Mouse (Mus musculus): ENCODE data around the gene Syt9.
"Not testable (repeated sequence)": the region's sequence is repeated elsewhere in the genome, so short reads cannot be mapped to it uniquely, and the experiment has no call there.

Syt9 gene

GRCm38 (mm10) chr7:107461167-107461566, 90.6 kb downstream of the Syt9 start:
- no peak for DNase-seq (ENCODE audit: low read depth in 2 of 2, low spot score in 2 of 2)

GRCm38 (mm10) chr7:107461699-107462440, 91.3 kb downstream of the Syt9 start:
- no peak for DNase-seq (ENCODE audit: low read depth in 2 of 2, low spot score in 2 of 2)

GRCm38 (mm10) chr7:107462962-107463361, 92.4 kb downstream of the Syt9 start:
- no peak for DNase-seq (ENCODE audit: low read depth in 2 of 2, low spot score in 2 of 2)

GRCm38 (mm10) chr7:107465081-107465480, 94.6 kb downstream of the Syt9 start:
- no peak for DNase-seq (ENCODE audit: low read depth in 2 of 2, low spot score in 2 of 2)

- no peak for DNase-seq (ENCODE audit: low read depth in 2 of 2, low spot score in 2 of 2)
Measured at GRCm38 (mm10) chr7:107478979-107479965, 108.7 kb downstream of the Syt9 start.

GRCm38 (mm10) chr7:107485709-107486108, 115.2 kb downstream of the Syt9 start:
- not testable (repeated sequence) for DNase-seq (ENCODE audit: low read depth in 2 of 2, low spot score in 2 of 2)

- DNase-seq (ENCODE audit: low read depth in 2 of 2, low spot score in 2 of 2) = no peak
Measured at GRCm38 (mm10) chr7:107495428-107495827, 124.9 kb downstream of the Syt9 start.

GRCm38 (mm10) chr7:107496923-107497322, 126.4 kb downstream of the Syt9 start:
- no peak for DNase-seq (ENCODE audit: low read depth in 2 of 2, low spot score in 2 of 2)

GRCm38 (mm10) chr7:107500641-107501040, 130.1 kb downstream of the Syt9 start:
- DNase-seq (ENCODE audit: low read depth in 2 of 2, low spot score in 2 of 2) = no peak

GRCm38 (mm10) chr7:107504761-107505712, 134.5 kb downstream of the Syt9 start:
- DNase-seq (ENCODE audit: low read depth in 2 of 2, low spot score in 2 of 2) = no peak

- DNase-seq (ENCODE audit: low read depth in 2 of 2, low spot score in 2 of 2) = no peak
Measured at GRCm38 (mm10) chr7:107507920-107508319, 137.4 kb downstream of the Syt9 start.

- DNase-seq (ENCODE audit: low read depth in 2 of 2, low spot score in 2 of 2) = no peak
Measured at GRCm38 (mm10) chr7:107509740-107510139, 139.2 kb downstream of the Syt9 start.

GRCm38 (mm10) chr7:107516704-107517410, 146.3 kb downstream of the Syt9 start:
- no peak for DNase-seq (ENCODE audit: low read depth in 2 of 2, low spot score in 2 of 2)

GRCm38 (mm10) chr7:107519256-107520025, 148.9 kb downstream of the Syt9 start:
- no peak for DNase-seq (ENCODE audit: low read depth in 2 of 2, low spot score in 2 of 2)

GRCm38 (mm10) chr7:107521411-107521810, 150.9 kb downstream of the Syt9 start:
- no peak for DNase-seq (ENCODE audit: low read depth in 2 of 2, low spot score in 2 of 2)

- DNase-seq (ENCODE audit: low read depth in 2 of 2, low spot score in 2 of 2) = no peak
Measured at GRCm38 (mm10) chr7:107526299-107526698, 155.8 kb downstream of the Syt9 start.

- DNase-seq (ENCODE audit: low read depth in 2 of 2, low spot score in 2 of 2) = no peak
Measured at GRCm38 (mm10) chr7:107528169-107528772, 157.7 kb downstream of the Syt9 start.

GRCm38 (mm10) chr7:107529364-107529763, 158.8 kb downstream of the Syt9 start:
- DNase-seq (ENCODE audit: low read depth in 2 of 2, low spot score in 2 of 2) = no peak

GRCm38 (mm10) chr7:107535311-107535710, 164.8 kb downstream of the Syt9 start:
- DNase-seq (ENCODE audit: low read depth in 2 of 2, low spot score in 2 of 2) = no peak
